Mouse (Mus musculus) cerebellum, adult (tissue): ENCODE measurements at regions not wholly inside any gene's neighbourhood (a gene's known extent, or its start where the extent isn't known, plus 50 kb on each side); places are given as distances from the start of the nearest gene placed in this dataset.
"Not testable (repeated sequence)": the region's sequence is repeated elsewhere in the genome, so short reads cannot be mapped to it uniquely, and the experiment has no call there.

ENCODE experiments used
- ATAC-seq: cut with Nextera tagmentation; 2 replicates; pipeline ENCODE4 v1.9.2; 2017; ENCODE audit warnings: mild to moderate bottlenecking, moderate library complexity, mixed read lengths; ENCODE audit not compliant: insufficient number of reproducible peaks, low FRiP score, low TSS enrichment

- ATAC-seq = no peak
These were observed 351.5 kb downstream of the Kcnh5 start for GRCm38 (mm10) chr12:74825664-74826063.

- no peak for ATAC-seq
These were observed 352.2 kb downstream of the Kcnh5 start for GRCm38 (mm10) chr12:74824735-74825494.

- not testable (repeated sequence) for ATAC-seq
These were observed 361.0 kb downstream of the Kcnh5 start for GRCm38 (mm10) chr12:74816181-74816580.

GRCm38 (mm10) chr12:74808571-74808970 is 368.6 kb downstream of the Kcnh5 start:
- ATAC-seq = not testable (repeated sequence)

- ATAC-seq = not testable (repeated sequence)
These were observed 369.2 kb downstream of the Kcnh5 start for GRCm38 (mm10) chr12:74807926-74808325.

GRCm38 (mm10) chr12:74803740-74804512 is 373.2 kb downstream of the Kcnh5 start:
- ATAC-seq = peak; percentile 74

- ATAC-seq = no peak
These were observed 385.1 kb downstream of the Kcnh5 start for GRCm38 (mm10) chr12:74792036-74792435.

GRCm38 (mm10) chr12:74762284-74762683 is 414.8 kb downstream of the Kcnh5 start:
- ATAC-seq = no peak

- ATAC-seq = no peak
These were observed 428.9 kb upstream of the Gm11042 start for GRCm38 (mm10) chr12:74745051-74745450.

- ATAC-seq = no peak
These were observed 412.7 kb upstream of the Gm11042 start for GRCm38 (mm10) chr12:74728866-74729265.

GRCm38 (mm10) chr12:74679149-74679548 is 363.0 kb upstream of the Gm11042 start:
- ATAC-seq = no peak

GRCm38 (mm10) chr12:74677835-74678234 is 361.6 kb upstream of the Gm11042 start:
- ATAC-seq = no peak

GRCm38 (mm10) chr12:74658406-74658805 is 342.2 kb upstream of the Gm11042 start:
- ATAC-seq = no peak

GRCm38 (mm10) chr12:74657036-74657648 is 340.9 kb upstream of the Gm11042 start:
- no peak for ATAC-seq

GRCm38 (mm10) chr12:74651256-74651655 is 335.1 kb upstream of the Gm11042 start:
- ATAC-seq = no peak

GRCm38 (mm10) chr12:74632827-74633226 is 316.6 kb upstream of the Gm11042 start:
- ATAC-seq = no peak

- no peak for ATAC-seq
These were observed 279.0 kb upstream of the Gm11042 start for GRCm38 (mm10) chr12:74595208-74595607.

GRCm38 (mm10) chr12:74554599-74554998 is 238.4 kb upstream of the Gm11042 start:
- no peak for ATAC-seq

- no peak for ATAC-seq
These were observed 228.0 kb upstream of the Gm11042 start for GRCm38 (mm10) chr12:74544172-74544571.

- no peak for ATAC-seq
These were observed 218.7 kb upstream of the Gm11042 start for GRCm38 (mm10) chr12:74534882-74535281.

- no peak for ATAC-seq
These were observed 212.9 kb upstream of the Gm11042 start for GRCm38 (mm10) chr12:74528983-74529566.
